Mouse (Mus musculus) embryo, embryonic 11.5 days (tissue): ENCODE measurements around the gene Morc1.

Experiments
- DNase-seq: peaks from one replicate; pipeline ENCODE4 v3.0.0-alpha.2; 2012; ENCODE audit warnings: low read depth, low spot score

Morc1 gene

GRCm38 (mm10) chr16:48474896-48475802 lies 44.1 kb downstream of the Morc1 start:
- no peak for DNase-seq

DNA sequence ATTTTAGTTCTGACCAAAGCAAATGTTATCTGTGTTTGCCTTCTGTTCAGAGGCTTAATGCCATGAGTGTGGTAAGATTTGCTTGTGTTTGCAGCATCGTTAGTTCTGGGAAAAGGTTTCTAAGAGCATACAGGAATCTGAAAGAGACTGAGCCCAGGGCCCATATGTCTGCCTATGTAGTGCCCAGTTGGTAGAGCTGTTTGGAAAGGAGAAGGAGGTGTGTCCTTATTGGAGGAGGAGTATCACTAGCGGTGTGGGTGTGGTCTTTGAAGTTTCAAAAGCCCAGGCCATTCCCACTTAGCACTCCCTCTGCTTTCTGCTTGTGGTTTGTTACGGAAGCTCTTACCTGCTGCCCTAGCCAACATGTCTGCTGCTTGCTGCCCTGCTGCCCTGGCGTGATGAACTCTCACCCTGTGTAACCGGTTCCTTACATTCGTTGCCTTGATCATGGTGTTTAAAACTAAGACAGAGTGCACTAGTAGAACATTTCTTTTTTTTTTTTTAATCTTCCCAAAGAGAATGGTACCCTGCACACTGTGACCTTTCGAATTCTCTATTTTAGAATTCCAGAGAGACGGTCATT lies 48.3 kb downstream of the Morc1 start:
- no peak for DNase-seq

- no peak for DNase-seq
These were observed 85.9 kb downstream of the Morc1 start for GRCm38 (mm10) chr16:48516776-48517499.

DNA sequence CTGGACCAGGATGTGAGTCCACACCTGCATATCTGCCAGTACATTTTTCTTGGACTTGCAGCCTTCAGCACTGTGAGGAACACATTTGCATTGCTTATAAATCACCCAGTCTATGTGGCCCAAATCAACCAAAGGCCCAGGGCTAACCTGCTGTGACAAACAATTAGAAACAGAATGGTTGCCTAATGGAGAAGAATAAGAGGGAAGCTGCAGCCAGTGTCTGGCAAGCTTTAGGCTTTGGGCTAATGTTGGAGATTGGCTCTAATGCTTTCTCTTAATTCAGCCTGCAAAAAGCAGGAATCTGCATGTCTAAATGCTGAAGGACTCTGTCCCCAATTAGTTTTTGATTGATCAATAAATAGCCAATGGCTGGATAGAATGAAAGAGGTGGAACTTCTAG lies 88.5 kb downstream of the Morc1 start:
- DNase-seq = no peak

- DNase-seq = no peak
These were observed 106.1 kb downstream of the Morc1 start for GRCm38 (mm10) chr16:48537108-48537507.

- DNase-seq = peak; percentile 8
These were observed 131.4 kb downstream of the Morc1 start for GRCm38 (mm10) chr16:48562290-48563080.

DNA sequence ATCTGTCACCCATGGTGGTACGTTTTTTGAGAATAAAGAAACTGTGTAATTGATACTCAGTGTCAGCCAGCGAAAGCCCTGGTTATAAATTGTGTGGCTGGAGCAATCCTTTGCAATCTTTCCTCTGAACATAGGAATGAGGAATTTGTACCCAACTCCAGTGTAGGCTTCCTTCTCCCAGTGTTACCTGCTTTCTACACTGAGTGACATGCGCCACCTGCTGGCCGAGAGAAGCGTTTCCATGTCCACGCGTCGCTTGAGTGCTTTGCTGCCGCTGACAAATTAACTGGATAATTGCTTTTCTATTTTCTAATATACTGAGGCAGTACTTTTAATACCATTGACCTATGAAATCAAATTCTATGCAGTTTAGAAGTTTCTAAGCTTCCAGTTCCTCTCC lies 139.3 kb downstream of the Morc1 start:
- peak; percentile 61 for DNase-seq

DNA sequence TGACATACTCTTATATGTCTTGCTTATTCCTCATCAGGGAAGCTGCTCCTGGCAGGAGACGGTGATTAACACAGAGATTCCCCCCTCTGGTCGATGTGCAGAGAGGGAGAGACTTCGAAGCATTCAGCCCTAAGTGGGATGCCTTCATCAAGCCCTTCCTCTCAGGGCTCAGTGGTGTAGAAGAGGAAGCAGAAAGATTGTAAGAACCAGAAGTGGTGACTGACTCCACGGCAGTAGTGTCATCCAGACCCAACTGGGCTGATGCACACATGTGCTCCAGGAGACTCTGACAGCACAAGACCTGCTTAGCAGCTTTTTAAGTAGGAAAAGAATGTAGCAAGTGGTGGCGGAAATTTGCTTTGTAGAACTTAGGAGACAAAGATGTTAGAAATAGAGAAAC lies 143.0 kb downstream of the Morc1 start:
- DNase-seq = no peak

- DNase-seq = no peak
These were observed 143.5 kb downstream of the Morc1 start for GRCm38 (mm10) chr16:48574499-48574898.

DNA sequence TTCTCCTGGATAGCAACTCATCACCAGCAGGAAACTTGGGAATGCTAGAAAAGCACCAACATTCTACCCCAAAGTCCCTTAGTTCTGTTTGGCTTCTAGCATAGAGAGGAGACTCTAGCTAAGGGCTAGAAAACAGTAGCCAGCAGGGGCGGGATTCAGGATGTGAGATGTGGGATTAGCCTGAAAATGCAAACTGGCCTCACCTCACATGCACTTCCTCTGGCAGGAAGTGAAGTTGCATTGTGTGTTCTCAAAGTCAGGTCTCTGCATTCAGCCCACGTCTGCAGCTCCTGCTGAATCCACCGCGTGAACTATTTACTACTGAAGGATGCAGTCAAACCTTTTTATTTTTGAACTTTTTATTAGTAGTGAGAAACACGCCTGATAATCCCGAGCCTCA lies 154.3 kb downstream of the Morc1 start:
- no peak for DNase-seq

- DNase-seq = no peak
These were observed 163.4 kb downstream of the Morc1 start for GRCm38 (mm10) chr16:48594457-48594856.

- DNase-seq = no peak
These were observed 164.2 kb downstream of the Morc1 start for GRCm38 (mm10) chr16:48595216-48595615.

DNA sequence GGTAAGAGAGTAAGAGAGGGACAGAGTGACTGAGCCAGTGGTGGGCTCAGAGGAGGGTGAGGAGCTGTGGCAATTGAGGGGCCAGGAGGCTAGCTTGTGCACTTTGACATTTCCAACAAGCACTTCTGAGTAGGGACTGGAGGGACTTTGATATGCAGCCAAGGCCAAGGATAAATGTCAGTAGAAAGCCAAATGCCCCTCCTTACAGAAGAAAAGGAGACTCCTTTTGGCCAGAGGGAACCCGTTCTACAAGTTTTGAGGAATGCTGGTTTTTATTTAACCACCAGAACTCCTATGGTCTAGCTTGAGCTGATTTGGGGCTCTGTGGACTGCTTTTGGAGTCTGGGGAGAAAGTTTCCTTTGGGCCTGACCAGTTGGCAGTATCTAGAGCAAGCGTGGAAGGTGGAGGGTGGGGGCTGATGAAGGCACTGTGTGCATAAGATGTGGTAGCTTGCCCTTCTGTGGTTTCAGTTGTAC lies 172.7 kb downstream of the Morc1 start:
- no peak for DNase-seq

DNA sequence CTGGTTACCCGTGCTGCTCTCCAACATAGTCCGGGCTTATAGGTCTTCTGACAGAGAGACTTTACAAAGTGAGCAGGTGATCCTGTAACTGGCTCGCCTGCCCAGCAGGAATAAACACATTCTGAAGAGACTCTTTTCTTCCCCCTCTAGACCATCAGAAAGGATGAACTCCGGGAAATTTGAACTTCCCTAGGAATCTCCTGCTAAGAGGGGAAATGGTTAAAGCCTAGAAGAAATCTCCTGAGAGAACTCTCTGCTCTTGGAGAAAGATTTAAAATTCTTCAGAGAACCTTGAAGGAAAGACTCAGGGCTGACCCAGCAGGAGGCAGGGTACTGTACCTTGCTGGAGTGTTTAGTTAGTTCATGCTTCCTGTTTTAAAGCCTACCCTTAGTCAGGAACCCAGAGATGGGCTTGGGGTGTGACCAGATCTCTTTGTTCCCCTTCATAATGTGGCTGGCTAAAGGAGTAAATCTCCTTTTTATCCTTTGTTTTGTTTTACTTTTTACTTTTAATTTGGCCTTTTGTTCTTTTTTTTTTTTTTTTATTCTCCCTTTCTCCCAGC lies 175.5 kb downstream of the Morc1 start:
- DNase-seq = no peak

DNA sequence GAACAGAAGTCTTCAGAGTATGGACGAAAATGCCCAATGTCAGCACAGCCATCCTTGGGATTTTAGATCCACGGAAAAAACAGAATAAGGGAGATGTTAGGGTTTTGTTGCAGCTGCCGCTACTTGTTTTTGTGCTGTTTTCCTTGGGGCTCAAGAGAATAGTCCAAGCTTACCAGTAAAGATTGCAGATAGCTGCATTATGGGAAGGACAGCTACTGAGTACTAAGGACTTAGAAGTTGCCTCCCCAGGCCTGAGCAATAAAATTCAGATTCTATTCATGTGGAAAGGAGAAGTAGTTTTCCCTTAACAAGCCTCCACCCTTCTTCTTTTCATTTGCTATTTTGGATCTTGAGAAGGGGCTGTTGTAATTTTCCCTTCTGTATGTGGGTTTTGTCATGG lies 177.2 kb downstream of the Morc1 start:
- DNase-seq = no peak

- DNase-seq = no peak
These were observed 179.8 kb downstream of the Morc1 start for GRCm38 (mm10) chr16:48610866-48611265.

- DNase-seq = no peak
These were observed 180.4 kb downstream of the Morc1 start for GRCm38 (mm10) chr16:48611436-48611835.

- no peak for DNase-seq
These were observed 182.7 kb downstream of the Morc1 start for GRCm38 (mm10) chr16:48613783-48614182.

GRCm38 (mm10) chr16:48620510-48620909 lies 189.5 kb downstream of the Morc1 start:
- DNase-seq = no peak

- DNase-seq = no peak
These were observed 190.0 kb downstream of the Morc1 start for GRCm38 (mm10) chr16:48621019-48621418.

DNA sequence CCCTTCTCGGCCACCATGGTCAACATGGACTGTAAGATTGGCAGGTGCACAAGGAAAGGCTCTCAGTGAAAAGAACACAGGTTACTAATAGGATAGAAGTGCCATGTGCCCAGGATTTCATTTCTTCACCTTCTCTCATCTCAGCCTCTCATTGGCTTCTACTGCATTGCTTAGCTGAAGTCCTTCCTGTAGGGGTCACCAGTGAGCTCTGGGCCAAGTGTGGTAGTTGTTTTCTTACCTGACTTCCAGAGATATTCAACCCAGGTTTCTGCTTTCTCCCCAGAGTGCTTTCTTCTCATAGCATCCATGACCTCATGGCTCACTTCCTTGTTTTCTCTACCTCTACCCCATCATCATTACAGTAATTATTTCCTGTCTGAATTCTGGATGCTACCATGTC lies 192.4 kb downstream of the Morc1 start:
- DNase-seq = no peak
